Comparison of ENCODE assay signal across 15 mouse cellular contexts in genomic region chr2:24386964-24387320, GRCm38 (mm10). TPM values are rescaled to one million over a fixed set of nuclear protein-coding genes. Genes with fewer than 3 reads are reported as not detected.
A peak's percentile ranks its signal among the peaks of the same experiment; 100 is the strongest.
DNase-seq lines count a peak whose midpoint lies in the region; ATAC-seq and TF ChIP-seq lines count a peak whose summit lies in the region.
"Had no signal": no experiment of that assay in that cellular context is flagged by ENCODE, and none has a peak within 500 bp of the region (broad histone marks: within the 10 kb centered on the region; RNA-seq: fewer than 3 reads in every experiment).

No protein-coding gene starts in this region.

- H3K36me3 ChIP-seq in megakaryocyte, embryonic 14.5 days (replicated peaks; ENCODE audit: low read length) = peaks cover 41% of the 10 kb centered on the region
- no peaks in the 10 kb centered on the region for H3K36me3 ChIP-seq in liver, adult 2 months (ENCODE audit: control insufficient read depth, insufficient read depth, low read length)
- H3K36me3 ChIP-seq: hindbrain, embryonic 15.5 days had no signal

- peak; percentile 18 for DNase-seq in T-cell, adult 2 months (ENCODE audit: low spot score)
- no peak for DNase-seq in liver, adult 2 months (ENCODE audit: extremely low read depth, low read depth, low spot score)
- peak; percentile 35 for DNase-seq in thymus, postnatal 14 days
- DNase-seq in adrenal gland, postnatal 25 days = no peak
- DNase-seq in frontal cortex, postnatal 10 days (ENCODE audit: low spot score in 2 of 2) = no peak
- DNase-seq: adrenal gland, postnatal 36 days; cerebellum, adult 9-11 months had no signal

- no peaks in the 10 kb centered on the region for H3K9me3 ChIP-seq in megakaryocyte, embryonic 14.5 days
- H3K9me3 ChIP-seq: hindbrain, embryonic 15.5 days had no signal

- no peaks in the 10 kb centered on the region for H3K27me3 ChIP-seq in megakaryocyte, embryonic 14.5 days (replicated peaks)
- H3K27me3 ChIP-seq in liver, adult 2 months (ENCODE audit: control insufficient read depth, insufficient read depth, low read length) = no peaks in the 10 kb centered on the region
- H3K27me3 ChIP-seq: hindbrain, embryonic 15.5 days; Patski had no signal

- H3K4me3 ChIP-seq in megakaryocyte, embryonic 14.5 days (replicated peaks) = peak overlapping the region; percentile 93
- 0 out of 2 replicates have a peak overlapping the region, but pooled peaks have one; percentile 40 for H3K4me3 ChIP-seq in liver, adult 2 months (ENCODE audit: insufficient read depth, low read depth, low read length)
- H3K4me3 ChIP-seq: hindbrain, embryonic 15.5 days had no signal

- ATAC-seq in megakaryocyte, adult 5-6 weeks (ENCODE audit: poor library complexity, severe bottlenecking) = no peak
- ATAC-seq: forebrain, embryonic 14.5 days; midbrain, embryonic 16.5 days; Patski had no signal

- peaks cover 99% of the 10 kb centered on the region for H3K4me1 ChIP-seq in megakaryocyte, embryonic 14.5 days
- H3K4me1 ChIP-seq in liver, adult 2 months (ENCODE audit: control insufficient read depth, insufficient read depth, low read length) = no peaks in the 10 kb centered on the region
- H3K4me1 ChIP-seq: hindbrain, embryonic 15.5 days had no signal

- 84% methylated on average over 2 of the region's 2 CpGs for WGBS in liver, adult 2 months

- no peaks in the 10 kb centered on the region for H3K79me2 ChIP-seq in liver, adult 2 months (ENCODE audit: control insufficient read depth, insufficient read depth, low read length)

- no peak overlapping the region; the same call in 1 of the 2 replicates for H3K27ac ChIP-seq in liver, adult 2 months (replicated peaks; ENCODE audit: insufficient read depth, low read depth, low read length)
- H3K27ac ChIP-seq: hindbrain, embryonic 15.5 days had no signal

- TF ChIP-seq POLR2A in liver, adult 2 months (IDR thresholded peaks at IDR 0.05; ENCODE audit: extremely low read depth, insufficient read depth, low read length) = no peak

- H3K9ac ChIP-seq in liver, adult 2 months (ENCODE audit: low read depth, low read length) = no peak overlapping the region; the same call in 1 of the 2 replicates
- H3K9ac ChIP-seq: hindbrain, embryonic 15.5 days had no signal

- no peak for TF ChIP-seq CTCF in liver, adult 2 months (IDR thresholded peaks at IDR 0.05; ENCODE audit: low read depth, low read length)

RNA-seq across cellular contexts. Expression of gene Psd4, which starts 19.6 kb away (rescaled TPM):
- polyA plus RNA-seq in megakaryocyte, embryonic 14.5 days (2012; ENCODE audit: insufficient read depth, low replicate concordance) = 20.0 and 21.3 TPM in 2 replicates
- total RNA-seq in megakaryocyte, adult 5-6 weeks (2015) = 31.0 and 32.2 TPM in 2 replicates
- total RNA-seq in megakaryocyte, adult 5-6 weeks (2017) = 64.7 and 71.7 TPM in 2 replicates
- 1.6 and 3.7 TPM in 2 replicates for total RNA-seq in liver, adult 2 months (2014; rRNA removed)
- polyA plus RNA-seq in liver, adult 2 months (2012; rRNA removed) = 1.5 and 2.1 TPM in 2 replicates
- total RNA-seq in adrenal gland, postnatal 25 days (2021) = 2.5 and 3.6 TPM in 2 replicates

RNA-seq across cellular contexts. Expression of gene Il1rn, which starts 50.3 kb away (rescaled TPM):
- polyA plus RNA-seq in megakaryocyte, embryonic 14.5 days (2012; ENCODE audit: insufficient read depth, low replicate concordance) = 0.07 TPM in 1 of 2 replicates, not detected in the other
- 43.0 and 51.1 TPM in 2 replicates for total RNA-seq in megakaryocyte, adult 5-6 weeks (2015)
- 35.8 and 35.9 TPM in 2 replicates for total RNA-seq in megakaryocyte, adult 5-6 weeks (2017)
- total RNA-seq in liver, adult 2 months (2014; rRNA removed) = 10.8 and 13.9 TPM in 2 replicates
- polyA plus RNA-seq in liver, adult 2 months (2012; rRNA removed) = 1.3 and 1.5 TPM in 2 replicates
- 0.43 and 0.95 TPM in 2 replicates for total RNA-seq in adrenal gland, postnatal 25 days (2021)
- total RNA-seq: layer of hippocampus, postnatal 14 days had no signal
- polyA plus RNA-seq: embryonic facial prominence, embryonic 11.5 days; hindbrain, embryonic 15.5 days; midbrain, embryonic 16.5 days had no signal

Comparison
In these comparisons a context has a peak if more than half of its experiments do, and no peak if none do; other contexts are left out.
1. DNase-seq: peak in T-cell, adult 2 months (single experiment) and thymus, postnatal 14 days (single experiment); none in liver, adult 2 months (single experiment), adrenal gland, postnatal 25 days (single experiment) and frontal cortex, postnatal 10 days (0 of 2).